Mouse (Mus musculus): ENCODE results near the gene B3gntl1.

Gene B3gntl1

GRCm38 (mm10) chr11:121648166-121648565, 24.8 kb downstream of the B3gntl1 start:
- DNase-seq (ENCODE audit: low read depth, low spot score), result no peak

GRCm38 (mm10) chr11:121647321-121647720, 25.6 kb downstream of the B3gntl1 start:
- no peak for DNase-seq (ENCODE audit: low read depth, low spot score)

- no peak for DNase-seq (ENCODE audit: low read depth, low spot score)
These were observed 27.6 kb downstream of the B3gntl1 start for GRCm38 (mm10) chr11:121645394-121645793.

GRCm38 (mm10) chr11:121641501-121642145, 31.3 kb downstream of the B3gntl1 start:
- DNase-seq (ENCODE audit: low read depth, low spot score), result peak; percentile 72

- no peak for DNase-seq (ENCODE audit: low read depth, low spot score)
These were observed 36.3 kb downstream of the B3gntl1 start for GRCm38 (mm10) chr11:121636646-121637045.

- DNase-seq (ENCODE audit: low read depth, low spot score), result no peak
These were observed 41.5 kb downstream of the B3gntl1 start for GRCm38 (mm10) chr11:121631410-121631809.

- DNase-seq (ENCODE audit: low read depth, low spot score), result peak; percentile 20
These were observed 42.5 kb downstream of the B3gntl1 start for GRCm38 (mm10) chr11:121630406-121630805.

- DNase-seq (ENCODE audit: low read depth, low spot score), result no peak
These were observed 43.4 kb downstream of the B3gntl1 start for GRCm38 (mm10) chr11:121629529-121629928.

GRCm38 (mm10) chr11:121627521-121627920, 45.4 kb downstream of the B3gntl1 start:
- no peak for DNase-seq (ENCODE audit: low read depth, low spot score)

- DNase-seq (ENCODE audit: low read depth, low spot score), result no peak
These were observed 47.9 kb downstream of the B3gntl1 start for GRCm38 (mm10) chr11:121625007-121625406.

GRCm38 (mm10) chr11:121617371-121617770, 55.6 kb downstream of the B3gntl1 start:
- no peak for DNase-seq (ENCODE audit: low read depth, low spot score)

GRCm38 (mm10) chr11:121616501-121616900, 56.5 kb downstream of the B3gntl1 start:
- no peak for DNase-seq (ENCODE audit: low read depth, low spot score)

- no peak for DNase-seq (ENCODE audit: low read depth, low spot score)
These were observed 56.9 kb downstream of the B3gntl1 start for GRCm38 (mm10) chr11:121615961-121616485.

- DNase-seq (ENCODE audit: low read depth, low spot score), result no peak
These were observed 62.0 kb downstream of the B3gntl1 start for GRCm38 (mm10) chr11:121610976-121611375.

GRCm38 (mm10) chr11:121605604-121606003, 67.3 kb downstream of the B3gntl1 start:
- no peak for DNase-seq (ENCODE audit: low read depth, low spot score)

- DNase-seq (ENCODE audit: low read depth, low spot score), result no peak
These were observed 71.5 kb downstream of the B3gntl1 start for GRCm38 (mm10) chr11:121601422-121601821.

- no peak for DNase-seq (ENCODE audit: low read depth, low spot score)
These were observed 75.7 kb downstream of the B3gntl1 start for GRCm38 (mm10) chr11:121597254-121597653.

- no peak for DNase-seq (ENCODE audit: low read depth, low spot score)
These were observed 91.1 kb downstream of the B3gntl1 start for GRCm38 (mm10) chr11:121581856-121582255.

Data from ES-CJ7 (cell line).